Mouse (Mus musculus): ENCODE measurements around the gene Sbno2. TPM values are rescaled to one million over a fixed set of nuclear protein-coding genes. Genes with fewer than 3 reads are reported as not detected.

The Sbno2 gene
- total and polyA plus RNA-seq, 3 experiments: 10.6 to 16.9 (median 11.2) TPM

GRCm38 (mm10) chr10:80091527-80091926, 13.8 kb downstream of the Sbno2 start:
- Histone ChIP-seq H3K4me3 (no peak overlapping the region), H3K9ac (ENCODE audit: low read depth, low read length) (no peak overlapping the region), H3K36me3 (ENCODE audit: control insufficient read depth, insufficient read depth, low read length) (no peaks in the 10 kb centered on the region), H3K27me3 (ENCODE audit: control insufficient read depth, insufficient read depth, low read length) (no peaks in the 10 kb centered on the region), H3K27ac (no peak overlapping the region), H3K4me1 (ENCODE audit: control insufficient read depth, insufficient read depth, low read length) (peaks cover 27% of the 10 kb centered on the region), H3K79me2 (replicated peaks; ENCODE audit: control insufficient read depth, insufficient read depth, low read length) (peaks cover 12% of the 10 kb centered on the region)
- intact Hi-C loops (cut with DNase I): no loop called here
- DNase-seq: peak in 1 of 2 experiments; percentile 27
- 69% methylated on average over 6 of the region's 6 CpGs for WGBS
- TF ChIP-seq EP300 (IDR thresholded peaks at IDR 0.05; ENCODE audit: insufficient read depth, low read depth, low read length): no peak
- no peak for TF ChIP-seq CTCF (IDR thresholded peaks at IDR 0.05)
- TF ChIP-seq POLR2A (IDR thresholded peaks at IDR 0.05; ENCODE audit: insufficient read depth, low read depth, low read length): no peak

GRCm38 (mm10) chr10:80089146-80089545, 16.2 kb downstream of the Sbno2 start:
- DNase-seq: no peak
- TF ChIP-seq EP300 (IDR thresholded peaks at IDR 0.05; ENCODE audit: insufficient read depth, low read depth, low read length) (no peak), CTCF (IDR thresholded peaks at IDR 0.05) (no peak), POLR2A (IDR thresholded peaks at IDR 0.05; ENCODE audit: insufficient read depth, low read depth, low read length) (no peak)
- peaks cover 7% of the 10 kb centered on the region for H3K79me2 ChIP-seq (replicated peaks; ENCODE audit: control insufficient read depth, insufficient read depth, low read length)
- peaks cover 25% of the 10 kb centered on the region for H3K4me1 ChIP-seq (ENCODE audit: control insufficient read depth, insufficient read depth, low read length)
- no peak overlapping the region for H3K27ac ChIP-seq
- H3K27me3 ChIP-seq (ENCODE audit: control insufficient read depth, insufficient read depth, low read length): no peaks in the 10 kb centered on the region
- no peak overlapping the region for H3K4me3 ChIP-seq
- H3K9ac ChIP-seq (ENCODE audit: low read depth, low read length): no peak overlapping the region
- intact Hi-C loops (cut with DNase I): no loop called here
- WGBS: 64% methylated on average over 4 of the region's 4 CpGs
- peaks cover 4% of the 10 kb centered on the region; the same call in 1 of the 2 replicates for H3K36me3 ChIP-seq (ENCODE audit: control insufficient read depth, insufficient read depth, low read length)

DNA sequence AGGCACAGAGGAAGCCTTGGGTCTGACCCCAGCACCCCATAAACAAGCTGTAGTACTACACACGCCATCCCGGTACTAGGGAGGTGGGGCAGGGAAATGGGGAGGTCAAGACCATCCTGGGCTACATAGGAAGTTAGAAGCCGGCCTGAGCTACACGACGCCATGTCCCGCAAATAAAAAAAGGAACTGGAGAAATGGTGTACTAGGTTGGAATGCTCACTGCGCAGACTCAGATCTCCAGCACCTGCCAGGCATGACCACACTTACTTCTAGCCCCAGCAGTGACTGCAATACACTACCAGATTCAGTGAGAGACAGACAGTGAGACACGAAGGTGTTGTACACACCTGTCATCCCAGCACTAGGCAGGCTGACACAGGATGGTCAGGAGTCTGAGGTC, 17.9 kb downstream of the Sbno2 start:
- no peak for DNase-seq
- WGBS: 80% methylated on average over 8 of the region's 8 CpGs
- H3K27me3 ChIP-seq (ENCODE audit: control insufficient read depth, insufficient read depth, low read length): no peaks in the 10 kb centered on the region
- H3K9ac ChIP-seq (ENCODE audit: low read depth, low read length): no peak overlapping the region; the same call in 1 of the 2 replicates
- TF ChIP-seq EP300 (IDR thresholded peaks at IDR 0.05; ENCODE audit: insufficient read depth, low read depth, low read length) (no peak), CTCF (IDR thresholded peaks at IDR 0.05) (no peak)
- peaks cover 21% of the 10 kb centered on the region for H3K4me1 ChIP-seq (ENCODE audit: control insufficient read depth, insufficient read depth, low read length)
- peaks cover 2% of the 10 kb centered on the region; the same call in 1 of the 2 replicates for H3K79me2 ChIP-seq (replicated peaks; ENCODE audit: control insufficient read depth, insufficient read depth, low read length)
- H3K4me3 ChIP-seq: no peak overlapping the region
- H3K36me3 ChIP-seq (ENCODE audit: control insufficient read depth, insufficient read depth, low read length): peaks cover 4% of the 10 kb centered on the region; the same call in 1 of the 2 replicates
- intact Hi-C loops (cut with DNase I): no loop called here
- H3K27ac ChIP-seq: peak overlapping the region; percentile 41; the same call in 1 of the 2 replicates

DNA sequence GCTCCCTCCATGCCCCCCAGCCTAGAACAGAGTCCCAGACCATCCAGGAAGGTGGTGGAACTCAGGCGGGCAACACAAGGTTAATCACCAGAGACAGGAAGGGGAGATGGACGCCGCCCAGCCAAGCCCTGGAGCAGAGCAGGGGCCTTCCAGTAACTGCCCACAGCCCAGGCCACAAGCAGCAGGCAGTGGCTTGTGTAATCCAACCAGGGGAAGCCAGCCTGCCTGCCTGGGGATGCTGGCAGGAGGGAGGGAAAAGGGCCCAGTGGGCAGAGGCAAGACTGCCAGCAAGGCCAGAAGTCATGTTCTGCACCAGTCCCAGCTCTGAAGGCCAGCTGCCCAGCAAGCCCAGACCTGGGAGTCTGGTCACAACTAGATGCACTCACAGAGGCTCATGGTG, 18.5 kb downstream of the Sbno2 start:
- Histone ChIP-seq H3K27me3 (ENCODE audit: control insufficient read depth, insufficient read depth, low read length) (no peaks in the 10 kb centered on the region), H3K9ac (ENCODE audit: low read depth, low read length) (peak overlapping the region; percentile 46), H3K79me2 (replicated peaks; ENCODE audit: control insufficient read depth, insufficient read depth, low read length) (peaks cover 2% of the 10 kb centered on the region; the same call in 1 of the 2 replicates), H3K27ac (peak overlapping the region; percentile 41), H3K4me1 (ENCODE audit: control insufficient read depth, insufficient read depth, low read length) (peaks cover 20% of the 10 kb centered on the region), H3K36me3 (ENCODE audit: control insufficient read depth, insufficient read depth, low read length) (peaks cover 4% of the 10 kb centered on the region; the same call in 1 of the 2 replicates), H3K4me3 (no peak overlapping the region; the same call in 1 of the 2 replicates)
- no peak for TF ChIP-seq EP300 (IDR thresholded peaks at IDR 0.05; ENCODE audit: insufficient read depth, low read depth, low read length)
- TF ChIP-seq CTCF (IDR thresholded peaks at IDR 0.05): no peak
- no peak for TF ChIP-seq POLR2A (IDR thresholded peaks at IDR 0.05; ENCODE audit: insufficient read depth, low read depth, low read length)
- DNase-seq: peak in 1 of 2 experiments; percentile 56
- 28% methylated on average over 3 of the region's 3 CpGs for WGBS
- intact Hi-C loops (cut with DNase I): no loop called here

DNA sequence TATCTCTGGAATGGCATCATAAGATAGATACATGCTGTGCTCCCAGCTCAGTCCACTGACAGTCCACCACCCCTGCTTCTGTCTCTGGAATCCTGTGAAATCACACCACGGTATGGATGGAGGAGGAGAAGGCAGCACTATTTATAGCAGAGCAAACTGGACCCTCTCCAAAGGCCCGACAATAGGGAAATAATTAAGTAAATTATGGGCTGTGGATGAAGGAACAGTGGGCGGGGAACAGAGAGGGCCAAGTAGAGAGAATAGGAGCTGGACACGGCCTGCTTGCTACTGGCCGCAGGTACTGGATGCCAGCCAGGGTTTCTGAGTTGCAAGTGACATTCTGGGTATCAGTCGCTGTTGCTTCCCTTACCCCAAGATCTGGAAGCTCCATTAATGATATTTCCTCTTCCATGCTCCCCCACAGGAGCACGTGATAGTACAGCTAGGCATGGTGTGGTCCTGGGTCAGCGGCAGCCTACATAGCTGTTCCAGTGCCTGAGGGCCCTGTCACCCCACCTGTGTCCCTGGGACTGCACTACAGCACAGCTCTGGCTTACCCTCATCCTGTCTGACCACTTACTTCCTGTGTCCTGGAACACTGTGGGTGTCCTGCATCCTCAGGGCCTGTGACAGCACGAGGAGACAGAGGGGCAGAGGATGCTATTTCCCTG, 20.4 kb downstream of the Sbno2 start:
- H3K9ac ChIP-seq (ENCODE audit: low read depth, low read length): no peak overlapping the region
- H3K27ac ChIP-seq: no peak overlapping the region; the same call in 1 of the 2 replicates
- intact Hi-C loops (cut with DNase I): no loop called here
- peaks cover 4% of the 10 kb centered on the region; the same call in 1 of the 2 replicates for H3K36me3 ChIP-seq (ENCODE audit: control insufficient read depth, insufficient read depth, low read length)
- no peak for TF ChIP-seq CTCF (IDR thresholded peaks at IDR 0.05)
- no peak for TF ChIP-seq POLR2A (IDR thresholded peaks at IDR 0.05; ENCODE audit: insufficient read depth, low read depth, low read length)
- TF ChIP-seq EP300 (IDR thresholded peaks at IDR 0.05; ENCODE audit: insufficient read depth, low read depth, low read length): no peak
- no peaks in the 10 kb centered on the region for H3K27me3 ChIP-seq (ENCODE audit: control insufficient read depth, insufficient read depth, low read length)
- peaks cover 2% of the 10 kb centered on the region; the same call in 1 of the 2 replicates for H3K79me2 ChIP-seq (replicated peaks; ENCODE audit: control insufficient read depth, insufficient read depth, low read length)
- H3K4me3 ChIP-seq: no peak overlapping the region
- DNase-seq: peak in 1 of 2 experiments; percentile 60
- H3K4me1 ChIP-seq (ENCODE audit: control insufficient read depth, insufficient read depth, low read length): peaks cover 24% of the 10 kb centered on the region
- 19% methylated on average over 9 of the region's 9 CpGs for WGBS

- H3K27ac ChIP-seq: no peak overlapping the region
- no peak for DNase-seq
- WGBS: 87% methylated on average over 3 of the region's 3 CpGs
- peaks cover 12% of the 10 kb centered on the region for H3K4me1 ChIP-seq (ENCODE audit: control insufficient read depth, insufficient read depth, low read length)
- H3K4me3 ChIP-seq: no peak overlapping the region
- H3K27me3 ChIP-seq (ENCODE audit: control insufficient read depth, insufficient read depth, low read length): no peaks in the 10 kb centered on the region
- H3K79me2 ChIP-seq (replicated peaks; ENCODE audit: control insufficient read depth, insufficient read depth, low read length): no peaks in the 10 kb centered on the region
- H3K36me3 ChIP-seq (ENCODE audit: control insufficient read depth, insufficient read depth, low read length): peaks cover 4% of the 10 kb centered on the region; the same call in 1 of the 2 replicates
- no peak overlapping the region for H3K9ac ChIP-seq (ENCODE audit: low read depth, low read length)
- intact Hi-C loops (cut with DNase I): no loop called here
- TF ChIP-seq CTCF (IDR thresholded peaks at IDR 0.05) (no peak), EP300 (IDR thresholded peaks at IDR 0.05; ENCODE audit: insufficient read depth, low read depth, low read length) (no peak), POLR2A (IDR thresholded peaks at IDR 0.05; ENCODE audit: insufficient read depth, low read depth, low read length) (no peak)
Measured at GRCm38 (mm10) chr10:80081075-80081474, 24.3 kb downstream of the Sbno2 start.
